Mouse (Mus musculus) lung, postnatal 0 days (tissue): ENCODE results near the gene Hoxa2. TPM values are rescaled to one million over a fixed set of nuclear protein-coding genes. Genes with fewer than 3 reads are reported as not detected.

Experiments used
- ATAC-seq: fragments of 200-750 bp; cut with Nextera tagmentation; 2 replicates; pipeline ENCODE4 v1.8.0; 2017; ENCODE audit warnings: moderate library complexity
- DNase-seq: peaks from one replicate; pipeline ENCODE4 v3.0.0-alpha.2; 2016; ENCODE audit warnings: low spot score
- H3K27ac ChIP-seq: fragments of 300-500 bp; sonication (generic); 2 replicates; pipeline ENCODE4 v1.5.1; 2014; ENCODE audit warnings: antibody characterized with exemption, mild to moderate bottlenecking, low read length, mixed read lengths
- H3K27me3 ChIP-seq: fragments of 300-500 bp; sonication (generic); replicated peaks from 2 replicates; pipeline ENCODE4 v1.6.1; 2014; ENCODE audit warnings: low read length, mixed read lengths; ENCODE audit not compliant: insufficient read depth
- H3K36me3 ChIP-seq: fragments of 300-500 bp; sonication (generic); 2 replicates; pipeline ENCODE4 v1.6.1; 2014; ENCODE audit warnings: low read length, mixed read lengths; ENCODE audit not compliant: insufficient read depth
- H3K4me1 ChIP-seq: fragments of 300-500 bp; sonication (generic); 2 replicates; pipeline ENCODE4 v1.6.1; 2014; ENCODE audit warnings: antibody characterized with exemption, low read depth, low read length, mixed read lengths; ENCODE audit not compliant: insufficient read depth
- H3K4me2 ChIP-seq: fragments of 300-500 bp; sonication (generic); replicated peaks from 2 replicates; pipeline ENCODE4 v1.6.1; 2014; ENCODE audit warnings: low read depth, mild to moderate bottlenecking, low read length, moderate library complexity, mixed read lengths
- H3K4me3 ChIP-seq: fragments of 300-500 bp; sonication (generic); 2 replicates; pipeline ENCODE4 v1.5.1; 2014; ENCODE audit warnings: low read depth, low read length
- H3K9ac ChIP-seq: fragments of 300-500 bp; sonication (generic); replicated peaks from 2 replicates; pipeline ENCODE4 v1.6.1; 2014; ENCODE audit warnings: low read depth, mild to moderate bottlenecking
- H3K9me3 ChIP-seq: fragments of 300-500 bp; sonication (generic); 2 replicates; pipeline ENCODE4 v1.6.1; 2016; ENCODE audit warnings: low read length, mixed read lengths
- CTCF ChIP-seq: IDR thresholded peaks from 2 replicates; pipeline ENCODE4 v1.5.1; 2016; ENCODE audit warnings: antibody characterized with exemption, mild to moderate bottlenecking
- EP300 ChIP-seq: IDR thresholded peaks from 2 replicates; pipeline ENCODE4 v1.6.1; 2016; ENCODE audit warnings: antibody characterized with exemption, mild to moderate bottlenecking, control low read depth
- WGBS: fragments of 180-500 bp; shearing (Covaris S2); extraction: QIAGEN DNeasy Blood & Tissue Kit; methylation state at CpG from one replicate; pipeline ENCODE4 v1.1.7; 2014; 5-methylcytosine and 5-hydroxymethylcytosine counted together
- polyA plus RNA-seq: library from polyadenylated mRNA; unstranded; fragments of >200 nt; fragmentation: Nextera tagmentation; extraction: Ambion mirVana; gene quantifications from 2 replicates; pipeline ENCODE4 v1.2.1, GENCODE M21; 2015

The Hoxa2 gene
- polyA plus RNA-seq, 1 experiment from 2014 or later, result 7.2 TPM

DNA sequence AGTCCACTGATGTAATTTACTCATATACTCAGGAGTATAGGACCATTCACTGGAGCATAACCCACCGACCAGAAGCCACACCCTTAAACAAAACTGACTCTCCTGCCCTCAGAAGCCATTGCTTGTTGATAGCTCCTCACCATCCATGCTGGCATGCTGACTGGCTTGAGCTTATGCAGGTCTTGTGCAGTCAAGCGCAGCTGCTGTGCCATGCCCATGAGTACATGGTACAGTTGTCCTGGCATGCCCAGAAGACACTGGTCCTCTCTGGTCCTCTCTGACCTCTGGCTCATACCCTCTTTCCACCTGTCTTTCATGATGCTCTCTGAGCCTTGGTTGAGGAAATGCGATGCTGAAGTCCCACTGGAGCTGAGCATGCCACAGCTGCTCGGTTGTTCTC is 41.0 kb downstream of the Hoxa2 start:
- no peak for TF ChIP-seq EP300
- TF ChIP-seq CTCF, result no peak
- Histone ChIP-seq H3K4me1 (no peaks in the 10 kb centered on the region), H3K9me3 (peaks cover 4% of the 10 kb centered on the region; the same call in 1 of the 2 replicates), H3K36me3 (no peaks in the 10 kb centered on the region), H3K27me3 (0 out of 2 replicates have a peak, but pooled peaks cover 5% of the 10 kb centered on the region), H3K4me3 (no peak overlapping the region), H3K27ac (no peak overlapping the region), H3K9ac (no peak overlapping the region), H3K4me2 (no peak overlapping the region)
- ATAC-seq (no peak), DNase-seq (no peak)
- WGBS, result 68% methylated on average over 4 of the region's 4 CpGs

DNA sequence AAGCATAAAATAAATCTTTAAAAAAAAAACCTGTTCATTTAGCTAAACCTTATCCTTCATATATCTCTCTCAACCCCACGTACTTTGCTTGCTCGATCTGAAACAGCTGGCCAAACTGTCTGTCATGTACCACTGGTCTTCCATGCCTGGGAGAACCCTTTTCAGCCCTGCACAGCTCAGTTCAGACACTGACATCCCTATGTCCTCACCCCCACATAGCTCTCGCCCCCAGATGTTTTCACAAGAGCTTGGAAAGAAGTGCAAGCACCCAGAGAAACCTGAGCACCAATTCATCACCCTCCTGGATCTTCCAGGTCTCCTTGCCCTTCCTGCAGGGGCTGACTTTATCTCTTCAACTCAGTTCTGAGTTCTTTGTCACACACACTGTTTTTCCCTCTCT is 43.5 kb downstream of the Hoxa2 start:
- DNase-seq (no peak), ATAC-seq (no peak)
- Histone ChIP-seq H3K27ac (no peak overlapping the region), H3K27me3 (0 out of 2 replicates have a peak, but pooled peaks cover 5% of the 10 kb centered on the region), H3K36me3 (no peaks in the 10 kb centered on the region), H3K4me1 (no peaks in the 10 kb centered on the region), H3K4me2 (no peak overlapping the region), H3K9ac (no peak overlapping the region), H3K4me3 (no peak overlapping the region), H3K9me3 (no peaks in the 10 kb centered on the region)
- TF ChIP-seq EP300 (no peak), CTCF (no peak)
- WGBS, result 56% methylated on average over 3 of the region's 3 CpGs

DNA sequence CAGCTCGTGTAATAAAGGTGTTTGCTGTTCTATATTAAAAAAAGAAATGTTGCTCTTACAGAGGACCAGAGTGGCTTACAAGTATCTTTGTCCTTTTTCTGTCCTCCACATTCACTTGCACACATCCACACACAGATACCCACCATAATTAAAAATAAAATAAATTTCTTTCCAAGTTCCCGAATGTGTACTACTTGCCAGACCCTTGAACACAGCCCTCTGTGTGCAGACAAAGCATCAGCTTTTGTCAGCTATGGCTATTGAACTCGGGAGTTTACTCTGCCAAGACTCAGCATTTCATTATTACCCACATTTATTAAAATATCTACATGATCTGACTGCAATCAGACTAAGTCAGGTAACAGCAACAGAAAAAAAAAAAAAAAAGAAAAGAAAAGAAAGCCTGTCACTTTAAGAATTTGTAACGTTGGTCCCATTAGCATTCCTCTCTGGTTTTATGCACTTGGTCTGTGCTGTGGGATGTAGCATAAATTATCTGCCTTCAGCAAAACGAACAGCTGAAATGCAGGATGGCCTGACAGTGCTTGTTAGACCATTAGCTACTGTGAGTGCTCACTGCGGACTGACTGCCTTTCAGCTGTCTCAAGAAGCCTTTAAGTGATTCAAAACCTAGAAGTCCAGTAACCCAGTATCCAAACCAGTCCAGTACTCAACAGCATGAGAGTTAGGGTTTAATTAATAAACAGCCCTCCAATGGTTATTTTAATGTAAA is 45.6 kb downstream of the Hoxa2 start:
- Histone ChIP-seq H3K4me1 (no peaks in the 10 kb centered on the region), H3K4me2 (no peak overlapping the region), H3K9ac (no peak overlapping the region), H3K27ac (no peak overlapping the region), H3K27me3 (0 out of 2 replicates have a peak, but pooled peaks cover 7% of the 10 kb centered on the region), H3K36me3 (no peaks in the 10 kb centered on the region), H3K9me3 (no peaks in the 10 kb centered on the region), H3K4me3 (no peak overlapping the region)
- DNase-seq, result no peak
- TF ChIP-seq EP300, result no peak
- no peak for TF ChIP-seq CTCF
- ATAC-seq, result no peak
- WGBS, result 27% methylated on average over 6 of the region's 6 CpGs

DNA sequence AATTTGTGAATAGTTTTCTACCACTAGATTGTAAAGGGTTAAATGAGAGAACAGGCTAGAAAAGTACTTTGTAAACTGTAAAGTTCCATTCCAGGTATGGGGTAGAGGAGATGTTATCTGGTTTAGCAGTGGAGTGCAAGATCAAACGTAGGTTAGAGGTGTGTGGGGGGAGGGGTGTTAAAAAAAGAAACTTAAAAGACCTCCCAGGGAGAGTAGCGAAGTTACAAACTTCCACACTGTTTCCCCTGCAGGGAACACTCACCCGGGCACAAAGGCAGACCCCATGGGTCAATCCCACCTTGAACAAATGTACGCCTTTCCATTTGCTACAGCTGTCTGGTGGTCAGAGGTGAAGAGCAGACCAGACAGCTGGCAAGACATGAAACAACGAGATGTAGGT is 48.7 kb downstream of the Hoxa2 start:
- Histone ChIP-seq H3K36me3 (no peaks in the 10 kb centered on the region), H3K9me3 (no peaks in the 10 kb centered on the region), H3K27ac (no peak overlapping the region), H3K4me2 (no peak overlapping the region), H3K27me3 (0 out of 2 replicates have a peak, but pooled peaks cover 4% of the 10 kb centered on the region), H3K9ac (no peak overlapping the region), H3K4me3 (no peak overlapping the region), H3K4me1 (no peaks in the 10 kb centered on the region)
- no peak for TF ChIP-seq CTCF
- TF ChIP-seq EP300, result no peak
- no peak for ATAC-seq
- WGBS, result 28% methylated on average over 5 of the region's 5 CpGs
- no peak for DNase-seq

Other genes starting within 250 kb of the Hoxa2 start
- 78.5 and 82.9 TPM in 2 replicates for gene Skap2, start 152.3 kb downstream of the Hoxa2 start, polyA plus RNA-seq
- gene Hoxa1, start 6.5 kb downstream of the Hoxa2 start, polyA plus RNA-seq, result 0.65 and 1.0 TPM in 2 replicates
- gene 5730596B20Rik, start 12.7 kb upstream of the Hoxa2 start, polyA plus RNA-seq, result 1.5 and 1.6 TPM in 2 replicates
- 3.7 and 3.9 TPM in 2 replicates for gene Hoxa4, start 26.9 kb upstream of the Hoxa2 start, polyA plus RNA-seq
- gene Hoxa5, start 39.8 kb upstream of the Hoxa2 start, polyA plus RNA-seq, result 39.7 and 40.3 TPM in 2 replicates
- gene Hoxa6, start 43.9 kb upstream of the Hoxa2 start, polyA plus RNA-seq, result 0.95 and 1.1 TPM in 2 replicates
- 4.3 and 4.8 TPM in 2 replicates for gene Hoxa3, start 48.5 kb upstream of the Hoxa2 start, polyA plus RNA-seq
- not detected in 2 replicates for gene Gm28308, start 48.5 kb upstream of the Hoxa2 start, polyA plus RNA-seq
- 7.5 and 8.7 TPM in 2 replicates for gene Hoxa7, start 57.0 kb upstream of the Hoxa2 start, polyA plus RNA-seq
- gene Hoxa9, start 66.3 kb upstream of the Hoxa2 start, polyA plus RNA-seq, result 0.06 and 0.07 TPM in 2 replicates
- gene Hoxa10, start 76.0 kb upstream of the Hoxa2 start, polyA plus RNA-seq, result not detected in 2 replicates
- gene Hoxa11, start 81.0 kb upstream of the Hoxa2 start, polyA plus RNA-seq, result not detected in 2 replicates
- 0.12 TPM in 1 of 2 replicates, not detected in the other for gene Hoxa13, start 96.0 kb upstream of the Hoxa2 start, polyA plus RNA-seq
- gene Evx1, start 148.7 kb upstream of the Hoxa2 start, polyA plus RNA-seq, result not detected in 2 replicates